Mouse (Mus musculus) heart, adult 11 months (tissue): Measurements from ENCODE around the gene Trpv4.

Experiments used
- DNase-seq: peaks from one replicate; pipeline ENCODE4 v3.0.0; 2022

Trpv4 gene

GRCm38 (mm10) chr5:114588416-114588815 is 69.8 kb downstream of the Trpv4 start:
- no peak for DNase-seq

- no peak for DNase-seq
Observed at GRCm38 (mm10) chr5:114587908-114588307, 70.3 kb downstream of the Trpv4 start.

- DNase-seq: no peak
Observed at GRCm38 (mm10) chr5:114585682-114586081, 72.5 kb downstream of the Trpv4 start.

- DNase-seq: no peak
Observed at GRCm38 (mm10) chr5:114584293-114585104, 73.7 kb downstream of the Trpv4 start.

- DNase-seq: no peak
Observed at GRCm38 (mm10) chr5:114583490-114584175, 74.6 kb downstream of the Trpv4 start.

GRCm38 (mm10) chr5:114583046-114583445 is 75.2 kb downstream of the Trpv4 start:
- DNase-seq: no peak

DNA sequence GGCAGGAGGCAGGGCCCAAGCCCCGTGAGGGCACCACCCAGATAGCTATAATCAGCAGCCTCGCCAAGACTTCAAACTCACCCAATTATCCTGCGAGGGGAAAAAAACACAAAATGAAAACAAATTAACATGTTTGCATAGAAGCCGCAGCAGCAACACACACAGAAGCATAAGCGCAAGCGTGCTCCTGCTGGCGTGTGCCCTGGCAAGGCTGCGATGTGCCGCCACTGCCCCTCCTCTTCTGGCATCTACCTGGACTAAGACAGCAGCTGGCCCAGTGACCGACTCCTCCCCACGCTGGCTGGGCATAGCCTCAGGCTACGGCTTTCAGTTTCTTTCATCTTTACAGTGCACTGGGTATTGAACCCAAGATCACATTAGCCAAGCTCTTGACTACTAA is 76.7 kb downstream of the Trpv4 start:
- DNase-seq: no peak

GRCm38 (mm10) chr5:114579714-114580357 is 78.4 kb downstream of the Trpv4 start:
- DNase-seq: no peak

GRCm38 (mm10) chr5:114578361-114578760 is 79.9 kb downstream of the Trpv4 start:
- DNase-seq: no peak

GRCm38 (mm10) chr5:114575986-114576605 is 82.1 kb downstream of the Trpv4 start:
- no peak for DNase-seq

DNA sequence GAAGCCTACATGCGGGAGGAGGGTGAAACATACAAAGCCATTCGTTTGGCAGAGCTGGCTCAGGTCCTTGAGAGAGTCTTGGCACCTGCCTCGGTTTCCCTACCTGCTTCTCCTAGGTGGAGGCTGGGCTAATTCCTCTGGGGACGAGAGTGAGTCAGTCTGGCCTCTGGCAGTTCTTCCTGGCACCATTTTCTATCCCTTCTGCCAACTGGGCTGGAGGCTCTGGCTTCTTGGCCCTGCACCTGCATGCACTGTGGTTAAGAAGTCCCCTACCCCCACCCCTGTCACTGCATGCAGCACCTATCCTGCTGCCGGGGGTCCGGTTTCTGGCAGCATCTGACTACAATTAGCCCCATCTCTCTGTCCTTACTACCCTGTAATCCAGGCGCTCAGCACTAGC is 82.7 kb downstream of the Trpv4 start:
- DNase-seq: peak; percentile 93

DNA sequence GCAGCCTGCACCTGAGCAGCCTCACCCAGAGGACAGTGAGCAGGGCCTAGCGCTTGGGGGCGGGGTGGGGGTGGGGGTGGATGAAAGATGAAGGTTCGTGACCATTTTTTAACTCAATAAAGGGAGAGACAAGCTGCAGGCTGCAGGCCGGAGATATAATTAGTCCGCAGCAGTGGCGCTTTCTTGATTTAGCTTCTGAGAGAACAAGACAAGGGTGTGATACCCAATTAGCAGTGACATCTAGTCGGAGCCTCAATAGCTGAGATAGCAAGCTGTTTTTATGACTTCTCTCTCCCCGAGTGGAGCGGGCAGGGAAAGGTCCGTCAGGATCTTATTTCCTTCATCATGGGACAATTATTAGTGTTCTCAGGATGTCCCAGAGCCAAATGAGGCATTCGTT is 83.2 kb downstream of the Trpv4 start:
- no peak for DNase-seq

GRCm38 (mm10) chr5:114573920-114574628 is 84.1 kb downstream of the Trpv4 start:
- DNase-seq: no peak

GRCm38 (mm10) chr5:114572997-114573396 is 85.2 kb downstream of the Trpv4 start:
- no peak for DNase-seq
